Mouse (Mus musculus): Measurements from ENCODE around the gene Hlcs.
A peak's percentile ranks its signal among the peaks of the same experiment; 100 is the strongest.

The Hlcs gene

GRCm38 (mm10) chr16:94208826-94209225 lies 104.5 kb downstream of the Hlcs start:
- peak; percentile 67 for DNase-seq (ENCODE audit: low read depth, low spot score)

- DNase-seq (ENCODE audit: low read depth, low spot score): peak; percentile 73
These were observed 105.2 kb downstream of the Hlcs start for GRCm38 (mm10) chr16:94208152-94208551.

- DNase-seq (ENCODE audit: low read depth, low spot score): peak; percentile 39
These were observed 107.6 kb downstream of the Hlcs start for GRCm38 (mm10) chr16:94205528-94206484.

- no peak for DNase-seq (ENCODE audit: low read depth, low spot score)
These were observed 112.0 kb downstream of the Hlcs start for GRCm38 (mm10) chr16:94201387-94201786.

GRCm38 (mm10) chr16:94195913-94196312 lies 117.5 kb downstream of the Hlcs start:
- DNase-seq (ENCODE audit: low read depth, low spot score): no peak

GRCm38 (mm10) chr16:94191379-94192315 lies 121.7 kb downstream of the Hlcs start:
- peak; percentile 15 for DNase-seq (ENCODE audit: low read depth, low spot score)

- no peak for DNase-seq (ENCODE audit: low read depth, low spot score)
These were observed 123.1 kb downstream of the Hlcs start for GRCm38 (mm10) chr16:94190256-94190655.

- DNase-seq (ENCODE audit: low read depth, low spot score): no peak
These were observed 126.8 kb downstream of the Hlcs start for GRCm38 (mm10) chr16:94186526-94186925.

- DNase-seq (ENCODE audit: low read depth, low spot score): no peak
These were observed 127.9 kb downstream of the Hlcs start for GRCm38 (mm10) chr16:94185430-94185829.

- no peak for DNase-seq (ENCODE audit: low read depth, low spot score)
These were observed 133.1 kb downstream of the Hlcs start for GRCm38 (mm10) chr16:94180122-94180870.

GRCm38 (mm10) chr16:94179341-94180121 lies 133.8 kb downstream of the Hlcs start:
- DNase-seq (ENCODE audit: low read depth, low spot score): no peak

GRCm38 (mm10) chr16:94178441-94179220 lies 134.7 kb downstream of the Hlcs start:
- DNase-seq (ENCODE audit: low read depth, low spot score): no peak

- peak; percentile 43 for DNase-seq (ENCODE audit: low read depth, low spot score)
These were observed 136.1 kb downstream of the Hlcs start for GRCm38 (mm10) chr16:94176997-94177857.

GRCm38 (mm10) chr16:94175366-94175986 lies 137.9 kb downstream of the Hlcs start:
- DNase-seq (ENCODE audit: low read depth, low spot score): no peak

- no peak for DNase-seq (ENCODE audit: low read depth, low spot score)
These were observed 140.0 kb downstream of the Hlcs start for GRCm38 (mm10) chr16:94173361-94173760.

- DNase-seq (ENCODE audit: low read depth, low spot score): no peak
These were observed 143.2 kb downstream of the Hlcs start for GRCm38 (mm10) chr16:94170218-94170617.

- no peak for DNase-seq (ENCODE audit: low read depth, low spot score)
These were observed 144.5 kb downstream of the Hlcs start for GRCm38 (mm10) chr16:94168655-94169545.
